Mouse (Mus musculus) small intestine, adult 2 months (tissue): Measurements from ENCODE around the gene Nt5c3b. TPM values are rescaled to one million over a fixed set of nuclear protein-coding genes. Genes with fewer than 3 reads are reported as not detected.

Experiments
- H3K27ac ChIP-seq: fragments of 200-500 bp; 2 replicates; pipeline ENCODE4 v1.5.1; 2012; ENCODE audit warnings: low read depth, low read length, control low read depth, inconsistent platforms; ENCODE audit not compliant: insufficient read depth
- H3K27me3 ChIP-seq: fragments of 200-500 bp; 2 replicates; pipeline ENCODE4 v1.6.1; 2012; ENCODE audit warnings: mild to moderate bottlenecking, moderate library complexity, low read length, inconsistent platforms; ENCODE audit not compliant: control insufficient read depth, insufficient read depth
- H3K36me3 ChIP-seq: fragments of 200-500 bp; 2 replicates; pipeline ENCODE4 v1.6.1; 2012; ENCODE audit warnings: mild to moderate bottlenecking, low read length, control low read depth, inconsistent platforms; ENCODE audit not compliant: control insufficient read depth, insufficient read depth
- H3K4me1 ChIP-seq: fragments of 200-500 bp; 2 replicates; pipeline ENCODE4 v1.6.1; 2012; ENCODE audit warnings: low read length, inconsistent platforms, mixed read lengths; ENCODE audit not compliant: control insufficient read depth, insufficient read depth, insufficient read length
- H3K4me3 ChIP-seq: fragments of 200-500 bp; 2 replicates; pipeline ENCODE4 v1.5.1; 2012; ENCODE audit warnings: low read depth, mild to moderate bottlenecking, control low read depth, inconsistent platforms, low read length, moderate library complexity
- CTCF ChIP-seq: fragments of 200-500 bp; IDR thresholded peaks from 2 replicates; pipeline ENCODE4 v1.5.1; 2012; ENCODE audit warnings: low read depth, mild to moderate bottlenecking, control low read depth, inconsistent platforms, low read length, moderate library complexity, mixed read lengths; ENCODE audit not compliant: insufficient replicate concordance, insufficient read length; ENCODE audit errors: extremely low read depth
- POLR2A ChIP-seq: fragments of 200-500 bp; IDR thresholded peaks from 2 replicates; pipeline ENCODE4 v1.6.1; 2012; ENCODE audit warnings: low read depth, mild to moderate bottlenecking, control low read depth, inconsistent platforms, low read length, moderate library complexity
- WGBS: fragments of 180-500 bp; shearing (Covaris S2); methylation state at CpG from one replicate; pipeline ENCODE4 v1.1.7; 2018; 5-methylcytosine and 5-hydroxymethylcytosine counted together
- polyA plus RNA-seq: library from polyadenylated mRNA; depleted of rRNA; stranded (reverse); fragments of >200 nt; gene quantifications from 2 replicates; pipeline ENCODE4 v1.2.3, GENCODE M21; 2012; rRNA removed

Nt5c3b gene
- polyA plus RNA-seq, result 7.9 and 8.4 TPM in 2 replicates

DNA sequence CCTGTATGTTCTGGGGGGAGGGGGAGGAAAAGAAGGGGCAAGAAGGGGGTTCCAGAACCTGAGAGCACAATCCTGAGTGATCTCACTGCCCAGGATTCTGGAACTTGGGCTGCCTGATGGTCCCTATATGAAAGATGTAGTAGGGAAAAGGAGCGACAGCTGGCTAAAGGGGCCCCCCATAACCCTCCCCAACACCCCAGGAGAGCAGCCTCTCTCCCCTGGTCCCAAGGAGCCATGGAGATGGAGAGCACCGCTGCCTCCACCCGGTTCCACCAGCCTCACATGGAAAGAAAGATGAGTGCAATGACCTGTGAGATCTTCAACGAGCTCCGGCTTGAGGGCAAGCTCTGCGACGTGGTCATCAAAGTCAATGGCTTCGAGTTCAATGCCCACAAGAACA is at the start of gene Nt5c3b, which contains the start of gene Klhl10:
Gene Nt5c3b, minus strand, starts transcription at position 12 of the 400 bp plus-strand sequence.
Gene Klhl10, plus strand, starts transcription at position 121 of the 400 bp plus-strand sequence.
- Histone ChIP-seq H3K27me3 (no peaks in the 10 kb centered on the region), H3K27ac (no peak within 1 kb of the TSS), H3K36me3 (no peaks in the 10 kb centered on the region), H3K4me3 (peak within 1 kb of the TSS; percentile 74), H3K4me1 (peaks cover 4% of the 10 kb centered on the region; the same call in 1 of the 2 replicates)
- TF ChIP-seq POLR2A, result no peak
- no peak for TF ChIP-seq CTCF
- 86% methylated on average over 8 of the region's 8 CpGs for WGBS

DNA sequence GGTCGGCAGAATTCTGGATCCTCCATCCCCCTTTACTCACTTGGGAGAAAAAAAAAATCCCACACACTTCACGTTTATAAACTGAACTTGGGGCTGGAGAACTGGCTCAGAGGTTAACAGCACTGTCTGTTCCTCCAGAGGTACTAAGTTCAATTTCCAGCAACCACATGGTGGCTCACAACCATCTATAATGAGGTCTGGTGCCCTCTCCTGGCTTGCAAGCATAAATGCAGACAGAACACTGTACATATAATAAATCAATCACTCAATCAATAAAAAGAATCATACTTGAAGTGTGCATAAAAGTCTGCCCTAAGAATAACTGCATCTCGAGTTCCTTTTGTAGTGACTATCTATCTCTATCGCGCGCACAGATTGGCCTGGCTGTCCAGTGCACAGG is 49.3 kb upstream of the Nt5c3b start:
- H3K4me3 ChIP-seq, result no peak overlapping the region
- H3K4me1 ChIP-seq, result no peaks in the 10 kb centered on the region
- peak overlapping the region; percentile 53 for H3K27ac ChIP-seq
- TF ChIP-seq POLR2A, result no peak
- no peaks in the 10 kb centered on the region for H3K27me3 ChIP-seq
- WGBS, result 76% methylated on average over 6 of the region's 6 CpGs
- peaks cover 49% of the 10 kb centered on the region for H3K36me3 ChIP-seq

GRCm38 (mm10) chr11:100485801-100486538 is 44.4 kb upstream of the Nt5c3b start:
- Histone ChIP-seq H3K4me1 (no peaks in the 10 kb centered on the region), H3K36me3 (peaks cover 52% of the 10 kb centered on the region), H3K27me3 (no peaks in the 10 kb centered on the region), H3K27ac (no peak overlapping the region), H3K4me3 (no peak overlapping the region)
- 83% methylated on average over 8 of the region's 8 CpGs for WGBS
- TF ChIP-seq CTCF, result peak; percentile 24; the same call in 1 of the 2 replicates
- TF ChIP-seq POLR2A, result no peak

DNA sequence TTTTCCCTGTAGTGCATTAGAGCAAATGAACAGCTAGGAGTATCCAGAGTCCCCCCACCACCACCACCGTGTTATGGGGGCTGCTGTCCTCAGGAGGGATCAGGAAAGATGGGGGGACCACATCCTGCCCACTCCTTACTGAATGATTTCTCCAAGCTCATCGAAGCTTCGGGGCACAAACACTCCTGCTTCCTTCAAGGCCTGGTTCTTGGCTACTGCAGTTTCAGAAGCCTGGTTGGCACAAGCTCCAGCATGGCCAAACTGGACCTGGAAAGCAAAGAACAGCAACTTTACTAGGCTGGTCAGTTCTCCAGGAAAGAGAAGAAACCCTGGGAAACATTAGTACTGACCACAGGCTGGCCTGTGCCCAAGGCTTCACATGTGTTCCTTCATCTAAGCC is 42.9 kb upstream of the Nt5c3b start:
- no peak overlapping the region for H3K27ac ChIP-seq
- H3K4me3 ChIP-seq, result no peak overlapping the region
- H3K36me3 ChIP-seq, result peaks cover 67% of the 10 kb centered on the region
- H3K4me1 ChIP-seq, result no peaks in the 10 kb centered on the region
- H3K27me3 ChIP-seq, result no peaks in the 10 kb centered on the region
- TF ChIP-seq POLR2A (no peak), CTCF (no peak)
- 87% methylated on average over 3 of the region's 3 CpGs for WGBS

DNA sequence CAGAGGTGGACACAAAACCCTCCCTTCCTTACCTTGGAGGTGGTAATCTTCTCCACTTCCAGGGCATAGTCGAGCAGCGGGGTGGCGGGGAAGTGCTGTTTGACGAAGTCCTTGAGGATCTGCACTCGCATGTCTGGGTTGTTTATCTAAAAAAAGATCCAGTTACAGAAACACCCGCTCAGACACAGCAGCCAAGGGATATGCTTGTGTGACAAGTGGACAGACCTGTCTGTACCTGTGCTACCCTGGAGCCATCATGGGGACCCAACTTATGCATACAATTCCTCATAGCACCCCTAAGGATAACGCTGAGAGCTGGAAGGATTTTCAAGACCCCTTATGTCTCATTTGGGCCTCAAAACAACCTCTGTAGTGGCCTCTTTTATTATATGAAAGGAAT is 37.5 kb upstream of the Nt5c3b start:
- H3K27me3 ChIP-seq, result no peaks in the 10 kb centered on the region
- no peak overlapping the region for H3K27ac ChIP-seq
- H3K4me1 ChIP-seq, result no peaks in the 10 kb centered on the region
- TF ChIP-seq POLR2A (no peak), CTCF (no peak)
- peaks cover 62% of the 10 kb centered on the region for H3K36me3 ChIP-seq
- 84% methylated on average over 7 of the region's 7 CpGs for WGBS
- no peak overlapping the region for H3K4me3 ChIP-seq

DNA sequence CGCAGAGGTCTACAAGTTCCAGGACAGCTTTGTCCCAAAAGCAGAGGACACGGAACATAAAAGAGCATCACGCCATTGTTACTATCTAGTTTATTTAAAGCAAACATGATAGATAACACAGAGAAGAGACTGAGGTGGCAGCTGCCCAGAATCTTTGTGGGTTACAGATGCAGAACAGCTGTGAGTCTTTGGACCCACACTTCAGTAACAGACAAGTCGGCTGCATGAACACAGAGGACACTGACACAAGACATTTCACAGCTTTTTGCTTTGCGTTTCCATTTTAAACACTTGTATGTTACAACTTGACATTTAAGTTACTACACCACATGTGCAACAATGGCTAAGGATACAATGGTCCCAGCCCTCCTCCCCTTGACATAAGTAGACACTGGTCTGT is 34.7 kb upstream of the Nt5c3b start:
- Histone ChIP-seq H3K27me3 (no peaks in the 10 kb centered on the region), H3K36me3 (peaks cover 39% of the 10 kb centered on the region), H3K27ac (no peak overlapping the region), H3K4me1 (peaks cover 1% of the 10 kb centered on the region; the same call in 1 of the 2 replicates), H3K4me3 (no peak overlapping the region)
- 85% methylated on average over 5 of the region's 5 CpGs for WGBS
- no peak for TF ChIP-seq CTCF
- no peak for TF ChIP-seq POLR2A

GRCm38 (mm10) chr11:100472935-100473295 is 31.3 kb upstream of the Nt5c3b start:
- Histone ChIP-seq H3K4me1 (peaks cover 3% of the 10 kb centered on the region; the same call in 1 of the 2 replicates), H3K27ac (no peak overlapping the region), H3K27me3 (no peaks in the 10 kb centered on the region), H3K36me3 (peaks cover 9% of the 10 kb centered on the region), H3K4me3 (no peak overlapping the region)
- 38% methylated on average over 5 of the region's 5 CpGs for WGBS
- no peak for TF ChIP-seq POLR2A
- no peak for TF ChIP-seq CTCF
